Mouse (Mus musculus) forebrain, embryonic 16.5 days (tissue): ENCODE results near the gene Pimreg. TPM values are rescaled to one million over a fixed set of nuclear protein-coding genes. Genes with fewer than 3 reads are reported as not detected.

Source experiments
- ATAC-seq: fragments of 200-750 bp; cut with Nextera tagmentation; 2 replicates; pipeline ENCODE4 v1.8.0; 2017; ENCODE audit warnings: mild to moderate bottlenecking, moderate library complexity
- H3K27ac ChIP-seq: fragments of 300-500 bp; sonication (generic); 2 replicates; pipeline ENCODE4 v1.5.1; 2014; ENCODE audit warnings: low read length, control low read depth
- H3K27me3 ChIP-seq: fragments of 300-500 bp; sonication (generic); replicated peaks from 2 replicates; pipeline ENCODE4 v1.6.1; 2014; ENCODE audit warnings: low read length; ENCODE audit not compliant: control insufficient read depth, insufficient read depth
- H3K36me3 ChIP-seq: fragments of 300-500 bp; sonication (generic); 2 replicates; pipeline ENCODE4 v1.6.1; 2014; ENCODE audit not compliant: control insufficient read depth, insufficient read depth
- H3K4me1 ChIP-seq: fragments of 300-500 bp; sonication (generic); replicated peaks from 2 replicates; pipeline ENCODE4 v1.6.1; 2014; ENCODE audit warnings: low read length; ENCODE audit not compliant: control insufficient read depth, insufficient read depth
- H3K4me2 ChIP-seq: fragments of 300-500 bp; sonication (generic); 2 replicates; pipeline ENCODE4 v1.6.1; 2014; ENCODE audit warnings: mild to moderate bottlenecking, low read length, control low read depth
- H3K4me3 ChIP-seq: fragments of 300-500 bp; sonication (generic); replicated peaks from 2 replicates; pipeline ENCODE4 v1.5.1; 2014; ENCODE audit warnings: mild to moderate bottlenecking, low read length, control low read depth
- H3K9ac ChIP-seq: fragments of 300-500 bp; sonication (generic); replicated peaks from 2 replicates; pipeline ENCODE4 v1.6.1; 2014; ENCODE audit warnings: low read depth, low read length, control low read depth
- H3K9me3 ChIP-seq: fragments of 300-500 bp; sonication (generic); 2 replicates; pipeline ENCODE4 v1.6.1; 2016; ENCODE audit warnings: low read length; ENCODE audit not compliant: control insufficient read depth
- WGBS: fragments of 180-500 bp; shearing (Covaris S2); extraction: QIAGEN DNeasy Blood & Tissue Kit; methylation state at CpG from one replicate; pipeline ENCODE4 v1.1.7; 2014; 5-methylcytosine and 5-hydroxymethylcytosine counted together
- polyA plus RNA-seq: library from polyadenylated mRNA; unstranded; fragments of >200 nt; fragmentation: Nextera tagmentation; extraction: Ambion mirVana; gene quantifications from 2 replicates; pipeline ENCODE4 v1.2.1, GENCODE M21; 2015

Pimreg gene
- polyA plus RNA-seq, 1 experiment from 2014 or later, result 64.1 TPM

- Histone ChIP-seq H3K9me3 (no peaks in the 10 kb centered on the region), H3K4me1 (peaks cover 15% of the 10 kb centered on the region), H3K27me3 (no peaks in the 10 kb centered on the region), H3K36me3 (no peaks in the 10 kb centered on the region), H3K4me3 (no peak overlapping the region), H3K4me2 (no peak overlapping the region), H3K27ac (peak overlapping the region; percentile 86), H3K9ac (no peak overlapping the region)
- 8% methylated on average over 11 of the region's 11 CpGs for WGBS
- ATAC-seq, result peak; percentile 91
Measured at GRCm38 (mm10) chr11:72086251-72087046, 44.6 kb downstream of the Pimreg start.

DNA sequence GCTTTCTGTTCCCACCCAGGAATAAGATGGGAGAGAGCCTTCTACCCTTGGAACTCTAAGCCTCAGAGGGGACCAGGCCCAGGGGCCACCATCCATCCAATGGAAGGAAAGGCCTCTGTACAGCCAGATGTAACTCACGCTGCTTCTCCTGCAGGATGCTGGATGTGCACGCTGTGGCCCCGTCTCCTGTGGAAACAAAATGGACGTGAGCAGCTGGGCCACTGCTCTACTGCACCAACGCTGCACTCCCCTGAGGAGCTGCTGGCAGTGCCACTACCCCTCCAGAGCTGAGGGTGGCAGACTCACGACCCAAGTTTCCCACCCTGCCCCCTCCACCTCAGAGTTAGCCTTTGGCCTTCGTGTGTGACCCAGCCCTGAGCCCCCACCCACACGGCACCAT is 50.6 kb downstream of the Pimreg start:
- no peak overlapping the region for H3K9ac ChIP-seq
- H3K27me3 ChIP-seq, result no peaks in the 10 kb centered on the region
- H3K4me3 ChIP-seq, result no peak overlapping the region
- WGBS, result 80% methylated on average over 8 of the region's 8 CpGs
- ATAC-seq, result no peak
- H3K27ac ChIP-seq, result no peak overlapping the region
- no peaks in the 10 kb centered on the region for H3K4me1 ChIP-seq
- H3K9me3 ChIP-seq, result no peaks in the 10 kb centered on the region
- H3K4me2 ChIP-seq, result no peak overlapping the region
- H3K36me3 ChIP-seq, result no peaks in the 10 kb centered on the region

- ATAC-seq, result no peak
- no peak overlapping the region for H3K4me3 ChIP-seq
- no peak overlapping the region for H3K4me2 ChIP-seq
- no peak overlapping the region for H3K9ac ChIP-seq
- no peaks in the 10 kb centered on the region for H3K9me3 ChIP-seq
- no peaks in the 10 kb centered on the region for H3K36me3 ChIP-seq
- H3K27ac ChIP-seq, result no peak overlapping the region
- WGBS, result 92% methylated on average over 7 of the region's 7 CpGs
- no peaks in the 10 kb centered on the region for H3K4me1 ChIP-seq
- H3K27me3 ChIP-seq, result no peaks in the 10 kb centered on the region
Measured at GRCm38 (mm10) chr11:72094442-72094841, 52.6 kb downstream of the Pimreg start.

GRCm38 (mm10) chr11:72095994-72096393 is 54.2 kb downstream of the Pimreg start:
- 34% methylated on average over 3 of the region's 3 CpGs for WGBS
- Histone ChIP-seq H3K4me3 (no peak overlapping the region), H3K27me3 (no peaks in the 10 kb centered on the region), H3K36me3 (no peaks in the 10 kb centered on the region), H3K4me2 (no peak overlapping the region), H3K9ac (no peak overlapping the region), H3K4me1 (no peaks in the 10 kb centered on the region), H3K27ac (no peak overlapping the region), H3K9me3 (no peaks in the 10 kb centered on the region)
- no peak for ATAC-seq

Other genes starting within 250 kb of the Pimreg start
- gene Aipl1, start 4.5 kb upstream of the Pimreg start, polyA plus RNA-seq, result 0.11 and 0.27 TPM in 2 replicates
- 2.0 and 3.0 TPM in 2 replicates for gene Pitpnm3, start 93.7 kb downstream of the Pimreg start, polyA plus RNA-seq
- gene Gm43951, start 164.8 kb downstream of the Pimreg start, polyA plus RNA-seq, result 1.6 TPM in 2 replicates
- gene 4933427D14Rik, start 165.4 kb downstream of the Pimreg start, polyA plus RNA-seq, result 23.6 and 24.3 TPM in 2 replicates
- 131 and 138 TPM in 2 replicates for gene Txndc17, start 165.5 kb downstream of the Pimreg start, polyA plus RNA-seq
- gene Med31, start 173.6 kb downstream of the Pimreg start, polyA plus RNA-seq, result 61.1 and 67.8 TPM in 2 replicates
- gene Slc13a5, start 225.2 kb downstream of the Pimreg start, polyA plus RNA-seq, result 0.35 and 0.65 TPM in 2 replicates